Mouse (Mus musculus) lung, postnatal 0 days (tissue): ENCODE data around the gene Nlrp4a. TPM values are rescaled to one million over a fixed set of nuclear protein-coding genes. Genes with fewer than 3 reads are reported as not detected.
"Not testable (repeated sequence)": the region's sequence is repeated elsewhere in the genome, so short reads cannot be mapped to it uniquely, and the experiment has no call there.

Experiments used
- ATAC-seq: fragments of 200-750 bp; cut with Nextera tagmentation; 2 replicates; pipeline ENCODE4 v1.8.0; 2017; ENCODE audit warnings: moderate library complexity
- DNase-seq: peaks from one replicate; pipeline ENCODE4 v3.0.0-alpha.2; 2016; ENCODE audit warnings: low spot score
- H3K27ac ChIP-seq: fragments of 300-500 bp; sonication (generic); 2 replicates; pipeline ENCODE4 v1.5.1; 2014; ENCODE audit warnings: antibody characterized with exemption, mild to moderate bottlenecking, low read length, mixed read lengths
- H3K27me3 ChIP-seq: fragments of 300-500 bp; sonication (generic); replicated peaks from 2 replicates; pipeline ENCODE4 v1.6.1; 2014; ENCODE audit warnings: low read length, mixed read lengths; ENCODE audit not compliant: insufficient read depth
- H3K36me3 ChIP-seq: fragments of 300-500 bp; sonication (generic); 2 replicates; pipeline ENCODE4 v1.6.1; 2014; ENCODE audit warnings: low read length, mixed read lengths; ENCODE audit not compliant: insufficient read depth
- H3K4me1 ChIP-seq: fragments of 300-500 bp; sonication (generic); 2 replicates; pipeline ENCODE4 v1.6.1; 2014; ENCODE audit warnings: antibody characterized with exemption, low read depth, low read length, mixed read lengths; ENCODE audit not compliant: insufficient read depth
- H3K4me2 ChIP-seq: fragments of 300-500 bp; sonication (generic); replicated peaks from 2 replicates; pipeline ENCODE4 v1.6.1; 2014; ENCODE audit warnings: low read depth, mild to moderate bottlenecking, low read length, moderate library complexity, mixed read lengths
- H3K4me3 ChIP-seq: fragments of 300-500 bp; sonication (generic); 2 replicates; pipeline ENCODE4 v1.5.1; 2014; ENCODE audit warnings: low read depth, low read length
- H3K9ac ChIP-seq: fragments of 300-500 bp; sonication (generic); replicated peaks from 2 replicates; pipeline ENCODE4 v1.6.1; 2014; ENCODE audit warnings: low read depth, mild to moderate bottlenecking
- H3K9me3 ChIP-seq: fragments of 300-500 bp; sonication (generic); 2 replicates; pipeline ENCODE4 v1.6.1; 2016; ENCODE audit warnings: low read length, mixed read lengths
- CTCF ChIP-seq: IDR thresholded peaks from 2 replicates; pipeline ENCODE4 v1.5.1; 2016; ENCODE audit warnings: antibody characterized with exemption, mild to moderate bottlenecking
- EP300 ChIP-seq: IDR thresholded peaks from 2 replicates; pipeline ENCODE4 v1.6.1; 2016; ENCODE audit warnings: antibody characterized with exemption, mild to moderate bottlenecking, control low read depth
- WGBS: fragments of 180-500 bp; shearing (Covaris S2); extraction: QIAGEN DNeasy Blood & Tissue Kit; methylation state at CpG from one replicate; pipeline ENCODE4 v1.1.7; 2014; 5-methylcytosine and 5-hydroxymethylcytosine counted together
- polyA plus RNA-seq: library from polyadenylated mRNA; unstranded; fragments of >200 nt; fragmentation: Nextera tagmentation; extraction: Ambion mirVana; gene quantifications from 2 replicates; pipeline ENCODE4 v1.2.1, GENCODE M21; 2015

Gene Nlrp4a
- not detected in 2 replicates for polyA plus RNA-seq

DNA sequence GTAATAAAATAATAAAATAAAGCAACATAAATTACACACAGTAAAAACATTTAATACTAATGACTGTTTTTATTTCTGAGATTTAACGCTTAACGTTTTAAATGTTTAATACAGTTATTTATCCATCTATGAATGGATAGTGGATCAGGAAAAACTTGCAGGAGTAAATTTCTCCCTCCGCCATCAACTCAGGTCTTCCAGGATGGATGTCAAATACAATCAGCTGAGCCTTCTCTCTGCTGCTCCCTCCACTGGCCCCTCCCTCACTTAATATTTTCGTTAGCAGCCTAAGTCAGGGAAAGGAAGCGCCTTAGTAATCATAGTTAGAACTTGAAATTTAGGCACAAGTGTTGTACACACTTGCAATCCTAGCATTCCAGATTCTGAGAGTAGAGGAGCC is at the start of gene Nlrp4a:
Nlrp4a (plus strand) TSS at position 301 of the 400 bp plus-strand sequence.
- Histone ChIP-seq H3K9ac (no peak within 1 kb of the TSS), H3K27me3 (no peaks in the 10 kb centered on the region), H3K4me2 (no peak within 1 kb of the TSS), H3K4me1 (no peaks in the 10 kb centered on the region), H3K9me3 (no peaks in the 10 kb centered on the region), H3K27ac (no peak within 1 kb of the TSS), H3K4me3 (no peak within 1 kb of the TSS), H3K36me3 (no peaks in the 10 kb centered on the region)
- ATAC-seq (no peak), DNase-seq (no peak)
- TF ChIP-seq EP300, result no peak
- no peak for TF ChIP-seq CTCF
- 80% methylated on average over 5 of the region's 5 CpGs for WGBS

DNA sequence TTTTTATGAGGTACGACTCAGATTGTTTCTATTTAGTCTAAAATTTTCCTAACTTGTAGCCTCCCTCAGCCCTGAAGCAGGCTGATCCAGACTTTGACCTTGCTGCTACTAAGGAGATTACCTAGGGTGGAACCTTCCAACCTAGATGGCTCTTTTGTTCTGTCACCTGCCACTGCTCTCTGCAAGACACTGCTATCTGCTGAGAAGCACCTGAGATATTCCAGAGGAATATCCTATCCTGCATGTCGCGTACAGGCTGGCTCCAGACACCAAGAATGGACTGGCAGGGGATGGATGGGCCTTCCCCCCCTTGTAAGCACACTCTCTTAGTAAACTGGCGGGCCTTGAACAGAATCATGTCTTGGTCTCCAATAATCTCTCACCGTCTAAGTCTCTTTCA is 48.2 kb upstream of the Nlrp4a start:
- H3K4me1 ChIP-seq, H3K9ac ChIP-seq, ATAC-seq, H3K27ac ChIP-seq, DNase-seq, H3K36me3 ChIP-seq, H3K4me2 ChIP-seq, H3K27me3 ChIP-seq, H3K4me3 ChIP-seq, H3K9me3 ChIP-seq: not testable (repeated sequence)
- WGBS, result 76% methylated on average over 5 of the region's 5 CpGs

DNA sequence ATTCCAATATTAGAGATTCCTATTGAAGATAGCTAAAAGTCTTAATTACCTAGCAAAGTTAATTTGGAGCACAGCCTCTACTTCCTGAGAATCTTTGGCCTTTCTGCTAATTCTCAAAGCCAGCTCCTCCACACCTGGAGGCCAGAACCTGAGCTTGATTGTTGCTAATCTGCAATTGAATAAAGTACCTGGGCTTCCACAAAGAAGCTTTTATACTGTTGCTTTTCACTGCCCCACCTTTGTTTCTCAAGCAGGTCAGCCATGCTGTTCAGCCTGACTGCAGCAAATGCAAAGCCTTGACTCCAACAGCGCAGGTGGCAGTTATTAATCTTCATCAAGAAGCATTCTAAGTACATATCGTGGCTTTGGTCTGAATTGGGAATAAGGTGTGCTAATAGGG is 43.8 kb upstream of the Nlrp4a start:
- not testable (repeated sequence) for DNase-seq, H3K4me3 ChIP-seq, H3K27me3 ChIP-seq, H3K4me1 ChIP-seq, H3K9me3 ChIP-seq, H3K9ac ChIP-seq, ATAC-seq, H3K4me2 ChIP-seq, H3K27ac ChIP-seq, H3K36me3 ChIP-seq
- WGBS, result 65% methylated on average over 2 of the region's 2 CpGs

DNA sequence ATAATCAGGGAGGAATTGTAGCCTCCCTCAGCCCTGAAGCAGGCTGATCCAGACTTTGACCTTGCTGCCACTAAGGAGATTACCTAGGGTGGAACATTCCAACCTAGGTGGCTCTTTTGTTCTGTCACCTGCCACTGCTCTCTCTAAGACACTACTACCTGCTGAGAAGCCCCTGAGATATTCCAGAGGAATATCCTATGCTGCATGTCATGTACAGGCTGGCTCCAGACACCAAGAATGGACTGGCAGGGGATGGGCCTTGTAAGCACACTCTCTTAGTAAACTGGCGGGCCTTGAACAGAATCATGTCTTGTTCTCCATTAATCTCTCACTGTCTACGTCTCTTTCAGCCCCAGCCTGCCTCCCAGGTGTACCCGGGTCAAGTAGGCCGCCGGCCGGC is 43.1 kb upstream of the Nlrp4a start:
- not testable (repeated sequence) for H3K4me1 ChIP-seq, H3K9me3 ChIP-seq, H3K27ac ChIP-seq, H3K4me3 ChIP-seq, H3K27me3 ChIP-seq, H3K9ac ChIP-seq, H3K36me3 ChIP-seq, ATAC-seq, H3K4me2 ChIP-seq, DNase-seq
- WGBS, result 76% methylated on average over 6 of the region's 6 CpGs

DNA sequence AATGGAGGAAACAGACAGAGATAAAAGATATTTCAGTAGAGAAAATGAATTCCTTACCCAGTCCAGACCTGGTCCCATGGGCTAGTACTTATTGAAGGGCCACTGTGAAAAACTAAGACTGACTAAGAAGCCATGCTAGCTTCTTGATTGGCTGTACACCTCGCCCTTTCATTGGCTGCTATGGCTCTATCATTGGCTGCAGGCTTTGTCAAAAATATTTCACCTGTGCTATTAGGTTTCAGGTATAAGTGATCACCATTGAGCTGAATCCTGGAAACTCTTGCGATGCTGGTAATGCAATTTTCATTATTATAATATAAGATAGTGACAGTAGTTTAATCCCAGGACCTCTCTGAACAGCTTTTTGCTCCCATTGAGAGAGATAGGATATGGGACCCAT is 31.3 kb upstream of the Nlrp4a start, which contains the start of gene Nlrp9c:
Nlrp9c (minus strand) TSS at position 101 of the 400 bp plus-strand sequence.
- H3K9ac ChIP-seq, ATAC-seq, H3K9me3 ChIP-seq, H3K4me1 ChIP-seq, H3K36me3 ChIP-seq, H3K4me3 ChIP-seq, H3K4me2 ChIP-seq, DNase-seq, H3K27ac ChIP-seq, H3K27me3 ChIP-seq: not testable (repeated sequence)
- WGBS, result 50% methylated on average over 2 of the region's 2 CpGs

DNA sequence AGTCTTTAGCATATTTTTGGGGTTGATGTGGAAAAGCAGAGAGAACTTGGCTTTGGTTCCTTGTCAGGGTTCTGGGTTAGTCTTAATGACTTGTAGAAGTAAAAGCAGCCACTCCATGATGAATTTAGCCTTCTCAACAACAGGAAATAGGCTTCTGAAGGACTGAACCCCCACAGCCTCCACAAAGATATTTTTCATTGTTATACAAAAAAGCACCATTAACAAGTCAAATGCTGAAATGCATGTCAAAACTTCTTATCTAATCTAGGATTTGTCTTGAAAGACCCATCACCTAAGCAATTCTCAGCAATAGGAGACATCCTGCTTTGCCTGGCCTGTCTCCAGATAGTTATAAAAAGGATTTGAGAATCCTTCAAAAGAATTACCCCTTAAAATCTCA is 41.8 kb downstream of the Nlrp4a start:
- H3K27me3 ChIP-seq, result no peaks in the 10 kb centered on the region
- H3K4me3 ChIP-seq, result no peak overlapping the region
- no peak overlapping the region for H3K4me2 ChIP-seq
- no peaks in the 10 kb centered on the region for H3K9me3 ChIP-seq
- no peak for ATAC-seq
- H3K9ac ChIP-seq, result no peak overlapping the region
- H3K27ac ChIP-seq, result no peak overlapping the region
- TF ChIP-seq EP300 (no peak), CTCF (no peak)
- no peak for DNase-seq
- H3K4me1 ChIP-seq, result no peaks in the 10 kb centered on the region
- no peaks in the 10 kb centered on the region for H3K36me3 ChIP-seq

DNA sequence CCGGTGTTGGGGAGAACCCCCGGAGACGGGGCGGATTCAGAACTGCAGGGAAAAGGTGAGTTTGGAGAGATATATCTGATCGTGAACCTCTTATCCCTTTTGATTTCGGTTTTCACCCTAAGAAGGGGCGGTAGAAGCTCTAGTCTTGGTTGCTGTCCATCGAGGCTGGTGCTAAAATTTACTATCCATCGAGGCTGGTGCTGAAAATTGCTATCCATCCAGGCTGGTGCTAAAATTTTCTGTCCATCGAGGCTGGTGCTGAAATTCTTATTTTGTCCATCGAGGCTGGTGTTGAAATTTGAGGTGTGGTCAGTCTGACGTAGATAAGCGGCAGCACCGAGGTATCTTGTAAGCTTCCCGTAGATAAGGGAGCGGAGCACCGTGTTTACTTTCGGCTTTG is 54.6 kb downstream of the Nlrp4a start:
- not testable (repeated sequence) for H3K27me3 ChIP-seq, ATAC-seq, H3K4me1 ChIP-seq, H3K9me3 ChIP-seq, H3K36me3 ChIP-seq, H3K9ac ChIP-seq, DNase-seq, H3K4me2 ChIP-seq, H3K4me3 ChIP-seq, H3K27ac ChIP-seq
- WGBS, result 79% methylated on average over 18 of the region's 18 CpGs

Other genes starting within 250 kb of the Nlrp4a start
- not detected in 2 replicates for gene Vmn1r184, start 174.8 kb upstream of the Nlrp4a start, polyA plus RNA-seq
- gene Cyp2a4, start 127.9 kb upstream of the Nlrp4a start, polyA plus RNA-seq, result not detected in 2 replicates
- gene Nlrp9c, start 31.4 kb upstream of the Nlrp4a start, polyA plus RNA-seq, result not detected in 2 replicates
- not detected in 2 replicates for gene Nlrp9a, start 99.9 kb downstream of the Nlrp4a start, polyA plus RNA-seq
- not detected in 2 replicates for gene Vmn1r185, start 183.4 kb downstream of the Nlrp4a start, polyA plus RNA-seq